Mouse (Mus musculus) cortical plate, adult 2 months (tissue): Measurements from ENCODE around the gene Fgfr2. TPM values are rescaled to one million over a fixed set of nuclear protein-coding genes. Genes with fewer than 3 reads are reported as not detected.

Experiments used
- H3K27ac ChIP-seq: fragments of 200-500 bp; 2 replicates; pipeline ENCODE4 v1.5.1; 2012; ENCODE audit warnings: low read length, control low read depth, inconsistent platforms; ENCODE audit not compliant: insufficient read depth
- H3K4me1 ChIP-seq: fragments of 200-500 bp; 2 replicates; pipeline ENCODE4 v1.6.1; 2011; ENCODE audit warnings: low read length; ENCODE audit not compliant: control insufficient read depth, insufficient read depth
- H3K4me3 ChIP-seq: fragments of 200-500 bp; 2 replicates; pipeline ENCODE4 v1.5.1; 2011; ENCODE audit warnings: mild to moderate bottlenecking, low read length, control low read depth; ENCODE audit not compliant: insufficient read depth
- CTCF ChIP-seq: fragments of 200-500 bp; IDR thresholded peaks from 2 replicates; pipeline ENCODE4 v1.5.1; 2011; ENCODE audit warnings: mild to moderate bottlenecking, control low read depth, low read length; ENCODE audit not compliant: insufficient read depth; ENCODE audit errors: extremely low read depth
- POLR2A ChIP-seq: fragments of 200-500 bp; IDR thresholded peaks from 2 replicates; pipeline ENCODE4 v1.6.1; 2011; ENCODE audit warnings: mild to moderate bottlenecking, low read length, control low read depth; ENCODE audit not compliant: insufficient read depth; ENCODE audit errors: extremely low read depth
- polyA plus RNA-seq: library from polyadenylated mRNA; depleted of rRNA; stranded (reverse); fragments of >200 nt; gene quantifications from 2 replicates; pipeline ENCODE4 v1.2.3, GENCODE M21; 2012

The Fgfr2 gene
- polyA plus RNA-seq, 1 experiment = 50.4 TPM

DNA sequence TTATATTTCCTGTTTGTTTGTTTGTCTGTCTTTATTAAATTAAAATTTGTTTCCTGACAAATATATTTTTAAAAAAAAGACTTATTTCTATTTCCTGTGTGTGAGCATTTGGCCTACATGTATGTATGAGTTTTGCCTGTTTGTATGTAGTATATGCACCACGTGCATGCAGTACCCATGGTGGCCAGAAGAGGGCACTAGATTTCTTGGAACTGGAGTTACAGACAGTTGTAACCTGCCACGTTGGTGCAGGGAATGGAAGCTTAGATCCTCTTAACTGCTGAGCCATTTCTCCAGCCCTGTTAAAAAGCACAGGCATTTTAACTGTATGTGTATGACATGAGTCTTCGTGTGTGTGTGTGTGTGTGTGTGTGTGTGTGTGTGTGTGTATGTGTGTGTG, 1365.2 kb downstream of the Fgfr2 start:
- no peak for TF ChIP-seq POLR2A
- no peak for TF ChIP-seq CTCF

DNA sequence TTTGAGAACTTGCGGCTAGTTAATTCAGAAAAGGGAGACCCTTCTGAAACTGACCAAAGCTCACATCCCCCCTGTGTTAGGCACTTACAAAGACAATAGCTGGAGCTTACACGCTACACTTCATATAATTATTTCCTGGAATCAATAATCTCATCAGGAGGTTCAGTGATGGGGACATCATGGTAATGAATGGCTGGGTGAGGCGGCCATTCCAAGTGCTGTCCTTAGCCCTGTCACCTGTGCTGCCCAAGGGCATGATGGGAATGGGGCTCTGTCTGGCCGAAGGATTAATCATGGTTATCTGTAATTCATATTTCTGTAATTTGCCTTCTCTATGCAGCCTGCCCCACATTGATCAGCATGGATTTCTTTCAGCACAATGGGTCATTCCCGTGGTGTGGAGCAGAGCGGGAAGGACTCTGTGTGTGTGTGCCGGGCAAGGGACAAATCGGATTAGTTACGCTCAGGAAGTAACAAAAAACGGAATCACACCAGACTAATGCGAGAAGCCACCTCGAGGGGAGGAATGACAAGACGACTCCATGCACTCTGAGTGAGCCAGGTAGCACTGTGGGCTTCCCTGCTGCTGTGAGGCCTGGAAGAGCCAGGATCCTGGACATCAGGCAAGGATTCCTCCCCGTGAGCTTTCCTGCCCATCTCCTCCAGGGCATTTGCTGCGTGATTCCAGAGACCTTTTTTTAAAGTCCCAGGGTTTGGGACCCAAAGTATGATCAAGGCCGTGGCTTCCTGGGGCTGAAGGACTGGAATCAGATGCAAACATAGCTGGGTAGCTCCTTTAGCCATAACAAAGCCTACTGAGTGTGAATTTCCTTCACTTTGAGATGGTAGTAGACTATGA, 1375.8 kb downstream of the Fgfr2 start:
- no peaks in the 10 kb centered on the region for H3K4me1 ChIP-seq
- no peak overlapping the region for H3K4me3 ChIP-seq
- no peak for TF ChIP-seq POLR2A
- no peak for TF ChIP-seq CTCF
- no peak overlapping the region for H3K27ac ChIP-seq

More for the DNA sequence above, 1365.2 kb downstream of the Fgfr2 start:
- Histone ChIP-seq H3K27ac (no peak overlapping the region), H3K4me1 (no peaks in the 10 kb centered on the region), H3K4me3 (no peak overlapping the region)

GRCm38 (mm10) chr7:131746752-131747151, 1376.4 kb downstream of the Fgfr2 start:
- H3K4me1 ChIP-seq = no peaks in the 10 kb centered on the region
- H3K27ac ChIP-seq = no peak overlapping the region
- TF ChIP-seq POLR2A = no peak
- peak; percentile 48 for TF ChIP-seq CTCF
- H3K4me3 ChIP-seq = no peak overlapping the region

- Histone ChIP-seq H3K4me3 (no peak overlapping the region), H3K4me1 (no peaks in the 10 kb centered on the region), H3K27ac (no peak overlapping the region)
- no peak for TF ChIP-seq POLR2A
- TF ChIP-seq CTCF = no peak
Measured at GRCm38 (mm10) chr7:131743193-131743592, 1380.0 kb downstream of the Fgfr2 start.

GRCm38 (mm10) chr7:131722783-131723575, 1400.2 kb downstream of the Fgfr2 start:
- no peak overlapping the region for H3K27ac ChIP-seq
- TF ChIP-seq CTCF (no peak), POLR2A (no peak)

DNA sequence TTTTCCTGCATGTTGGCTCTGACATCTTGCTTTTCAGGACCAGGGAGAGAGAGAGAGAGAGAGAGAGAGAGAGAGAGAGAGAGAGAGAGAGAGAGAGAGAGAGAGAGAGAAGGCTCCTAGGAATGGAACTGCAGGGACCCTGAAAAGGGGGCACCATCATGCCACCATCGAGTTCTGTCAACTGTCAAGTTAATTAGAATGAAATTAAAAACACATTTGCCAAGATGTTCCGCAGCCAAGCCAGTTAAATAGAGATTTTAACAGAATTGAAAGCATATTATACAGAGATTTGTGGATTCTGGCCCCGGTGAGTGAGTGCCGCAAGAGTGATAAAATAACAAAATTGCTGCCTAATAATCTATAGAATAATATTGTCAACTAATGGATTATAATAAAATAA, 1400.8 kb downstream of the Fgfr2 start:
- Histone ChIP-seq H3K4me1 (no peaks in the 10 kb centered on the region), H3K4me3 (no peak overlapping the region), H3K27ac (no peak overlapping the region)
- TF ChIP-seq CTCF = no peak
- TF ChIP-seq POLR2A = no peak

More at GRCm38 (mm10) chr7:131722783-131723575, 1400.2 kb downstream of the Fgfr2 start:
- Histone ChIP-seq H3K4me1 (no peaks in the 10 kb centered on the region), H3K4me3 (no peak overlapping the region)

DNA sequence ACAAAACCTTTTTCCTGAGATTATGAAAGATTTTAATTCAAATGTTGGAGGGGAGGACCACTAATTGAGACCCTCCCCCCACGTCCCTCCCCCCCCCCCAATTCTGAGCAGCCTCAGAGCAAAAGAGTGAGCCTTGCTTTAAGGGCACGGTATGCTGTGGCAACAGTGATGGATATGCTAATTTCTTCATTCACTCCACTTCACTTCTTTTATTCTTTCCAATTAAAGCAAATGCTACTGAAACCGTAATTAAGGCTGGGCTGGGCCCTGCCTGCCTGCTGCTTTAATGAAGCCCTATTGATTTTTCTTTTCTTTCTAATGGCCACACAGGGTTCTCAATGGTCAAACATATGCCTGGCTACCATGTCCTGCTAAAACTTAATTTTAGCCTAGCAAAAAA, 1404.9 kb downstream of the Fgfr2 start:
- Histone ChIP-seq H3K4me3 (no peak overlapping the region), H3K27ac (no peak overlapping the region), H3K4me1 (no peaks in the 10 kb centered on the region)
- no peak for TF ChIP-seq POLR2A
- no peak for TF ChIP-seq CTCF

DNA sequence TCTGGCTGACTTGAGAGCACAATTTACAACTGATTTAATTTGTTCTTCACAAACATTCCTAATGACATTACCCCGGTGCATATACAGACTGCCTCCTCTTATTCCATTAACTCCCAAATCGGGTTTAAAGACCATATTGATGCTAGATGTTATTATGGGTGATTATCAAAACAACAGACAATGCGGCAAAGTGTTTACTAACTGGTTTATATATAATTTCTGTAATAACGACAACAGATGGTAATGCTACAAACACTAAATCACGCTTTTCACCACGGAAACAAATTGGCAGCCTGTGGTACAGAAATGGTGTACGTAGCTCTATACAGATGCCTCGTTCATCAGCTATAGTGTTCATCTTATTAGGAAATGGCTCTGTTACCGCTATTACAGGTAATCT, 1410.1 kb downstream of the Fgfr2 start:
- Histone ChIP-seq H3K4me1 (no peaks in the 10 kb centered on the region), H3K27ac (no peak overlapping the region), H3K4me3 (no peak overlapping the region)
- TF ChIP-seq CTCF (no peak), POLR2A (no peak)

GRCm38 (mm10) chr7:131696889-131697288, 1426.3 kb downstream of the Fgfr2 start:
- H3K4me1 ChIP-seq = no peaks in the 10 kb centered on the region
- TF ChIP-seq POLR2A = no peak
- no peak for TF ChIP-seq CTCF
- H3K27ac ChIP-seq = no peak overlapping the region
- H3K4me3 ChIP-seq = no peak overlapping the region

DNA sequence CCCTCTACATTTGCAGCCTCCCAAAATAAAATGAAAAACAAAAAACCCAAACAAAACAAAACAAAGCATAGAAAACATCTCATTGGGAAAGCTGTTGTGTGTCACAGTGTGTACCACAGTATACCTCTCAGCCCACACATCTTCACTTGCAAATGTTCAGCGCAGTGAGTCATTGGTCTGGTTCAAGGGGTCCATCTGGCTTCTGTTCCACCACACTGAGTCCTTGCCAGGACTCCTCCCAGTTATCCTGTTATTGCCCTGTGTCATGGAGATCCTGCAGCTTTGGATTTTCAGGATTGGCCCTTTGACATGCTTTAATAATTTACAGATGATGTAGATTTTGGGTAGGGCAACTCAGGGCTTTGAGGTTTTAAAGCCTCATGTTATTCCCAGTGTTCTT, 1435.8 kb downstream of the Fgfr2 start:
- Histone ChIP-seq H3K4me3 (no peak overlapping the region), H3K27ac (no peak overlapping the region), H3K4me1 (no peaks in the 10 kb centered on the region)
- TF ChIP-seq CTCF = no peak
- TF ChIP-seq POLR2A = no peak
